Mouse (Mus musculus): Measurements from ENCODE around the gene Amy2a5.
"Not testable (repeated sequence)": the region's sequence is repeated elsewhere in the genome, so short reads cannot be mapped to it uniquely, and the experiment has no call there.

Amy2a5 gene

GRCm38 (mm10) chr3:113258737-113259136, at the start of gene Amy2a5:
Amy2a5 (minus strand) TSS chr3:113258837.
- not testable (repeated sequence) for DNase-seq (ENCODE audit: low read depth)

- not testable (repeated sequence) for DNase-seq (ENCODE audit: low read depth)
These were observed 32.7 kb upstream of the Amy2a5 start, which contains the start of gene Amy2a4 for GRCm38 (mm10) chr3:113291349-113291748. Amy2a4 (minus strand) TSS chr3:113291449.

DNA sequence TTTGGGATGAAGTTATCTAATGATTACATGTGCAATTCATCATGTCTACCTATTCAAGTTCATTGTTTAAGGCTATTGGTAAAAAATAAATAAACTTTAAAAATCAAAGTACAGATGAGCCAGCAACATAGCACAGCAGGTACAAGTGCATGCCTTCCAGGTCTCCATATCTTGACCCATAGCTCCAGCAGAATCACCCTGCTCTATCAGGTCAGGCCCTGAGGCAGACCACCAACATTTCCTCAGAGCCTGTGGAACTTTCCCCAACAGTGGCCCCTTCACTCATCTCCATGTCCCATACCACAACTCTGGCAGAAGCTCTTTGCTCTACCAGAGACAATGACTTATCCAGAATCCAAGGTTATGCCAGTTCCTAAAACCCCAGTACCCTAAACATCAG, 21.6 kb upstream of the Amy2a5 start:
- not testable (repeated sequence) for DNase-seq (ENCODE audit: low read depth)

DNA sequence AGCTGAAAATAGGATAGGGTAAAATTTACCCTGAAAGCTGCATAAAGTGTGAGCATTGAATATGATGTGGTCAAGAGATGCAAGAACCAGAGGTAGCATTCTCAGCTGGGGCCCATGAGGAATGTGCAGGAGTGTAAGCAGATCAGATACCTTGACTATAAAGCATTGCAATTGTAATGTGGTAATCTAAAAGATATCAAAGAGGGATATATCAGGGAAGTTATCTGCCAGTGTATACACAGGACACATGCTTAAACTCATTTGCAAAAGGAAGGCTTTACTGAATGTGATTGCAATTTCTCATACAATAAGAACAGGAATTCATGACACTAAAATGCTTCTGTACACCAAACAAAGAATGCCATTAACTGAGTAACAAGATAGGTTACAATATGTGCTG, 20.9 kb upstream of the Amy2a5 start:
- not testable (repeated sequence) for DNase-seq (ENCODE audit: low read depth)

DNA sequence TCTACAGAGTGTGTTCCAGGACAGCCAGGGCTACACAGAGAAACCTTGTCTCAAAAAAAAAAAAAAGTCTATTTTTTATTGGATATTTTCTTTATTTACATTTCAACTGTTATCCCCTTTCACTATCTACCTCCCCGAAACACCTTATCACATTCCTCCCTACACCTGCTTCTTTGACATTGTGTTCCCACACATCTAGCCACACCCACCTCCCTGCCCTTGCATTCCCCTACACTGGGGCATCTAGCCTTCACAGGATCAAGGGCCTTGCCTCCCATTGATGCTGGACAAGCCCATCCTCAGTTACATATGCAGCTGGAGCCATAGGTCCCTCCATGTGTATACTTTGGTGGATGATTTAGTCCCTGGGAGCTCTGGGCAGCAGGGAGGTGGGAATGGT, 31.5 kb downstream of the Amy2a5 start:
- DNase-seq (ENCODE audit: low read depth) = no peak

All from induced T-regulatory cell, adult 2 months (primary cell).